Mouse (Mus musculus) liver, embryonic 14.5 days (tissue): Measurements from ENCODE around the gene Kcnq1.

Experiments used
- CTCF ChIP-seq: IDR thresholded peaks from 2 replicates; pipeline ENCODE4 v1.5.1; 2016; ENCODE audit warnings: antibody characterized with exemption, low read depth, control low read depth
- EP300 ChIP-seq: IDR thresholded peaks from 2 replicates; pipeline ENCODE4 v1.6.1; 2016; ENCODE audit warnings: antibody characterized with exemption, low read depth

DNA sequence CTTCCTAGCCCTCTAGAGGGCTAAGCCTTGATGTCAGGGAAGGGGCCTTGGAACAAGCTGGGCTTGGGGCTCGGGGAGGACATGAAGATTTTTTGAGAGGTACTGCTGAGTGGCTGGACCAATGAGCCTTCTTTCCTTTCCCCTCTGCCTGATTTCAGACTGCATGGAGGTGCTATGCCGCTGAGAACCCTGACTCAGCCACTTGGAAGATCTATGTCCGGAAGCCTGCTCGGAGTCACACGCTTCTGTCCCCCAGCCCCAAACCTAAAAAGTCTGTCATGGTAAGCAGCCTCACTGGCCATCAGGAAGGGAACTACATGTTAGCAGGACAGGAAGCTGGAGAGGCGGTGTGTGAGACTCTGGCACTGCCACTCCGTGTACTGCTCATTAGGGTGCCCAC, 87.9 kb downstream of the Kcnq1 start:
- TF ChIP-seq CTCF: no peak
- no peak for TF ChIP-seq EP300
